Mouse (Mus musculus): Measurements from ENCODE around the gene Ebf1.

DNA sequence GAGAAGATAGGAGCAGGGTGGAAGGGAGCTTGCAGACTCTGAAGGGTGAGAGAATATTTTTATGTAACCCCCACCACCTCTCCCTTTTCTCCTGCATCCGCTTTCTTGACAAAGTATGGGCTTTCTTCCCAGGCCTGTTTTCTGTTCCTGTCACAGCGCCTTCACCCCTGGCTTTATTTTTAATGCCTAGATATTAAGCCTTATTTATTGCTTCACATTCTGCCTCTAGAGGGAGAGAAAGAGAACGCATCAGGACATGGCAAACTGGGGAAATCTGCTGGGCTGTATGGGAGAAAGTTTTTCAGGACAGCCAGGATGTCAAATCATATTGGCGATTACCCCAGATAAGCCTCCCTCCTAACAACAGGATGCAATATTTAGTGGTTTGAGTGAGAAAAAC lies 49.6 kb downstream of the Ebf1 start:
- no peak for TF ChIP-seq GATA1 (IDR thresholded peaks at IDR 0.05; ENCODE audit: borderline replicate concordance, low read length)
- no peak for TF ChIP-seq FLI1 (IDR thresholded peaks at IDR 0.05; ENCODE audit: low read length)
